Mouse (Mus musculus) neural tube, embryonic 13.5 days (tissue): ENCODE results near the gene Gm20721. TPM values are rescaled to one million over a fixed set of nuclear protein-coding genes. Genes with fewer than 3 reads are reported as not detected.
A peak's percentile ranks its signal among the peaks of the same experiment; 100 is the strongest.

ENCODE experiments used
- ATAC-seq: fragments of 200-750 bp; cut with Nextera tagmentation; 2 replicates; pipeline ENCODE4 v1.8.0; 2017; ENCODE audit warnings: low read depth, mild to moderate bottlenecking, moderate TSS enrichment, moderate library complexity
- H3K27ac ChIP-seq: fragments of 300-500 bp; sonication (generic); replicated peaks from 2 replicates; pipeline ENCODE4 v1.5.1; 2015; ENCODE audit warnings: moderate library complexity, mild to moderate bottlenecking, inconsistent platforms
- H3K27me3 ChIP-seq: fragments of 300-500 bp; sonication (generic); 2 replicates; pipeline ENCODE4 v1.6.1; 2015; ENCODE audit warnings: mild to moderate bottlenecking, inconsistent platforms
- H3K36me3 ChIP-seq: fragments of 300-500 bp; sonication (generic); 2 replicates; pipeline ENCODE4 v1.6.1; 2015; ENCODE audit warnings: mild to moderate bottlenecking, inconsistent platforms
- H3K4me1 ChIP-seq: fragments of 300-500 bp; sonication (generic); replicated peaks from 2 replicates; pipeline ENCODE4 v1.6.1; 2015; ENCODE audit warnings: inconsistent platforms
- H3K4me2 ChIP-seq: fragments of 300-500 bp; sonication (generic); 2 replicates; pipeline ENCODE4 v1.6.1; 2015; ENCODE audit warnings: inconsistent platforms, mild to moderate bottlenecking, moderate library complexity
- H3K4me3 ChIP-seq: fragments of 300-500 bp; sonication (generic); 2 replicates; pipeline ENCODE4 v1.5.1; 2015; ENCODE audit warnings: mild to moderate bottlenecking, inconsistent platforms
- H3K9ac ChIP-seq: fragments of 300-500 bp; sonication (generic); 2 replicates; pipeline ENCODE4 v1.6.1; 2015; ENCODE audit warnings: moderate library complexity, mild to moderate bottlenecking, inconsistent platforms
- H3K9me3 ChIP-seq: fragments of 300-500 bp; sonication (generic); 2 replicates; pipeline ENCODE4 v1.6.1; 2016; ENCODE audit warnings: inconsistent platforms
- WGBS: fragments of 180-500 bp; shearing (Covaris S2); methylation state at CpG from one replicate; pipeline ENCODE4 v1.1.7; 2015; 5-methylcytosine and 5-hydroxymethylcytosine counted together
- polyA plus RNA-seq: library from polyadenylated mRNA; unstranded; fragments of >200 nt; fragmentation: Nextera tagmentation; extraction: Ambion mirVana; gene quantifications from 2 replicates; pipeline ENCODE4 v1.2.1, GENCODE M21; 2015

Gene Gm20721
- polyA plus RNA-seq, 1 experiment from 2014 or later, result 14.3 TPM

DNA sequence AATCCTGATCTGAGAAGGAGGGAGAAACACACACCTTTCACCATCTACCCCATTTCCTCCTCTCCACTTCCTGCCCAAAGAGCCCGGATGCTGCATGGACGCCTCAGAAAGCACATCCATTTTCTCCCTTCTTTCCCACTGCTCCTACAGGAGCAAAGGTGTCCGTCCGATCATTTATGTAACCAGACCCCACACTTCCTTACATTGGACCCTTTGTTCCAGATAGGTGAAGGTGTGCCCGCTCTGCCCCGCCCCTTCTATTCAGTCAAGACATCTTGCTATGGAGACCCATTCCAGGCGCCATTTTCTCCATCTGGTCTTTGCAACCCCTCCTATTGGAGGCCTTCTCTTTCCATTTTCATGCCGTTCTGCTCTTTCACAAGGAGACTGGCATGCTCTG is 52.1 kb downstream of the Gm20721 start:
- H3K9ac ChIP-seq, result peak overlapping the region; percentile 84
- H3K27me3 ChIP-seq, result peaks cover 30% of the 10 kb centered on the region
- peak overlapping the region; percentile 70 for H3K4me3 ChIP-seq
- peak; percentile 32; the same call in 1 of the 2 replicates for ATAC-seq
- peak overlapping the region; percentile 58 for H3K4me2 ChIP-seq
- 47% methylated on average over 8 of the region's 8 CpGs for WGBS
- H3K27ac ChIP-seq, result peak overlapping the region; percentile 89
- peaks cover 52% of the 10 kb centered on the region for H3K9me3 ChIP-seq
- H3K36me3 ChIP-seq, result peaks cover 12% of the 10 kb centered on the region; the same call in 1 of the 2 replicates
- peaks cover 73% of the 10 kb centered on the region for H3K4me1 ChIP-seq

GRCm38 (mm10) chr2:174291662-174292030 is 54.9 kb downstream of the Gm20721 start:
- peaks cover 14% of the 10 kb centered on the region for H3K36me3 ChIP-seq
- H3K27ac ChIP-seq, result peak overlapping the region; percentile 73; the same call in 1 of the 2 replicates
- peaks cover 29% of the 10 kb centered on the region for H3K27me3 ChIP-seq
- peaks cover 28% of the 10 kb centered on the region for H3K9me3 ChIP-seq
- ATAC-seq, result no peak
- WGBS, result 26% methylated on average over 2 of the region's 2 CpGs
- peaks cover 53% of the 10 kb centered on the region for H3K4me1 ChIP-seq
- peak overlapping the region; percentile 73 for H3K4me2 ChIP-seq
- H3K9ac ChIP-seq, result peak overlapping the region; percentile 68
- H3K4me3 ChIP-seq, result peak overlapping the region; percentile 39

DNA sequence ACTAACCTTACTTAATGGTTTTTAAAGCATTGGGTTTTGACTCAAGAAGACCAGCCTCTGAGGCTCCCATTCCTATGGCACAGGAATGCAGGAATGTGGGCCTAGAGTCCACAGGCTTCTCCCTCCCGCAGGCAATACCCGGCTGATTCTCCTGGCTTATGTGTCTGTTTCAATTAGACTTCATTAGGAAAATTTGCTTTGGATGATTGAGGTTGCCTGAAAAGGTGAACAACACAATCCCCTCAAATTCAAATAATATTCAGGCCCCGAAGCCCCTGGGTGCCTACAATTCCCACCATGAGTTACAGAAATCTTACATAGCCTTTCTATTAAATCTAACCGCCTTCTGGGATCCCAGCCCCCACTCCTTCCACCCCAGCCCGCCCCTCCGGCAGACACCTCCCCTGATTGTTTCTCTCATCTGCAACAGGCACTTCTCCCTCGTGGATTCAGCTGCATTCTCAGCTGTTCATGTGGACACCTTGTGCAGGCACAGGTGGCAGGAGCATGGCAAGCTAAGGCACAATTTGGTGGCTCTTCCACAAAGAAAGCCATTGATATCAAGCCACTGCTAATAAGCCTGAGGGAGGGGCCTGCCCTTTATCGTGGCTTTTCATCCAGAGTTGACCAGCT is 55.4 kb downstream of the Gm20721 start:
- Histone ChIP-seq H3K4me2 (peak overlapping the region; percentile 73), H3K36me3 (peaks cover 19% of the 10 kb centered on the region), H3K27me3 (peaks cover 32% of the 10 kb centered on the region), H3K4me3 (peak overlapping the region; percentile 39), H3K9ac (peak overlapping the region; percentile 68), H3K9me3 (peaks cover 28% of the 10 kb centered on the region), H3K27ac (peak overlapping the region; percentile 61; the same call in 1 of the 2 replicates), H3K4me1 (peaks cover 48% of the 10 kb centered on the region)
- WGBS, result 58% methylated on average over 8 of the region's 8 CpGs
- ATAC-seq, result no peak

- H3K4me2 ChIP-seq, result 0 out of 2 replicates have a peak overlapping the region, but pooled peaks have one; percentile 11
- H3K9me3 ChIP-seq, result peaks cover 30% of the 10 kb centered on the region
- H3K27ac ChIP-seq, result no peak overlapping the region
- no peak overlapping the region for H3K4me3 ChIP-seq
- no peak for ATAC-seq
- WGBS, result 48% methylated on average over 12 of the region's 12 CpGs
- peaks cover 48% of the 10 kb centered on the region for H3K4me1 ChIP-seq
- H3K27me3 ChIP-seq, result peaks cover 55% of the 10 kb centered on the region
- no peak overlapping the region for H3K9ac ChIP-seq
- H3K36me3 ChIP-seq, result peaks cover 42% of the 10 kb centered on the region
These were observed 57.7 kb downstream of the Gm20721 start for GRCm38 (mm10) chr2:174288673-174289430.

GRCm38 (mm10) chr2:174287921-174288320 is 58.6 kb downstream of the Gm20721 start:
- 32% methylated on average over 7 of the region's 7 CpGs for WGBS
- Histone ChIP-seq H3K9ac (no peak overlapping the region), H3K36me3 (peaks cover 51% of the 10 kb centered on the region), H3K4me1 (peaks cover 41% of the 10 kb centered on the region), H3K9me3 (peaks cover 31% of the 10 kb centered on the region), H3K4me2 (no peak overlapping the region), H3K27ac (no peak overlapping the region), H3K4me3 (peak overlapping the region; percentile 28; the same call in 1 of the 2 replicates), H3K27me3 (peaks cover 63% of the 10 kb centered on the region)
- ATAC-seq, result no peak

DNA sequence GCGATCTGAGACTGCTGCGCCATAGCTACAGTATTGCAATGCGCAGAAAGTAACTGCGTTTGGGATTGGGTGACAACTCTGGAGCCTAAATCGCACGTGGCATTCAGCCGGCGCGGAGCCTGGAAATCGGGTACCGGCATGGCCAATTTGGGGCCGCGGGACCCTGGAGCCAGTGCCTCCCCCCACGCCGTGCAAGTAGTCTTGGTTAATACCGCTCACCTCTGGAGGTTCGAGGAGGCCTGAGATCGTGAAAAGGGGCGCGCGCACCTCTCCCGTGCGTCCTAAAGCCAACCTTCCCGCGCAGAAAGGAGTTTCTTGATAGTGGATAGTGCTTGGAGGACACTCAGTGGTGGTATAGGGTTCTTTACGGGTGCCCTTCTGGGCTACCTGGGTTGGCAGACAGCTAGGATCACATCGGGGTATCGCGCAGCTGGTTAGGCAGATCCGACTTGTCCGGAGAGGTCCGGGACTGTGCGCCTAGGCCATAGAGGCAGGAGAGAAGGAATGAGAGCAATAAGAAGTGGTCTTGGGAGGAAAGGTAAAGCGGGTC is 60.5 kb downstream of the Gm20721 start:
- Histone ChIP-seq H3K4me3 (peak overlapping the region; percentile 28), H3K9me3 (peaks cover 31% of the 10 kb centered on the region), H3K9ac (no peak overlapping the region), H3K36me3 (peaks cover 69% of the 10 kb centered on the region), H3K4me1 (peaks cover 21% of the 10 kb centered on the region), H3K27ac (no peak overlapping the region), H3K4me2 (peak overlapping the region; percentile 50), H3K27me3 (peaks cover 68% of the 10 kb centered on the region)
- WGBS, result 40% methylated on average over 34 of the region's 34 CpGs
- ATAC-seq, result no peak

- Histone ChIP-seq H3K27me3 (peaks cover 68% of the 10 kb centered on the region), H3K4me2 (peak overlapping the region; percentile 50), H3K9ac (peak overlapping the region; percentile 46), H3K36me3 (peaks cover 80% of the 10 kb centered on the region), H3K9me3 (peaks cover 31% of the 10 kb centered on the region), H3K4me3 (peak overlapping the region; percentile 28), H3K27ac (no peak overlapping the region), H3K4me1 (peaks cover 11% of the 10 kb centered on the region)
- 54% methylated on average over 58 of the region's 58 CpGs for WGBS
- ATAC-seq, result no peak
These were observed 61.6 kb downstream of the Gm20721 start for GRCm38 (mm10) chr2:174284807-174285457.

- Histone ChIP-seq H3K9me3 (peaks cover 31% of the 10 kb centered on the region), H3K4me3 (peak within 1 kb of the TSS; percentile 28), H3K4me2 (peak within 1 kb of the TSS; percentile 50), H3K27me3 (peaks cover 65% of the 10 kb centered on the region), H3K9ac (peak within 1 kb of the TSS; percentile 46), H3K27ac (no peak within 1 kb of the TSS), H3K36me3 (peaks cover 85% of the 10 kb centered on the region), H3K4me1 (peaks cover 4% of the 10 kb centered on the region; the same call in 1 of the 2 replicates)
- 0 out of 2 replicates have a peak, but pooled peaks have one; percentile 52 for ATAC-seq
- 41% methylated on average over 19 of the region's 19 CpGs for WGBS
These were observed 62.5 kb downstream of the Gm20721 start, which contains the start of gene Gnas for GRCm38 (mm10) chr2:174284011-174284410. Gnas (plus strand) TSS chr2:174284320.

DNA sequence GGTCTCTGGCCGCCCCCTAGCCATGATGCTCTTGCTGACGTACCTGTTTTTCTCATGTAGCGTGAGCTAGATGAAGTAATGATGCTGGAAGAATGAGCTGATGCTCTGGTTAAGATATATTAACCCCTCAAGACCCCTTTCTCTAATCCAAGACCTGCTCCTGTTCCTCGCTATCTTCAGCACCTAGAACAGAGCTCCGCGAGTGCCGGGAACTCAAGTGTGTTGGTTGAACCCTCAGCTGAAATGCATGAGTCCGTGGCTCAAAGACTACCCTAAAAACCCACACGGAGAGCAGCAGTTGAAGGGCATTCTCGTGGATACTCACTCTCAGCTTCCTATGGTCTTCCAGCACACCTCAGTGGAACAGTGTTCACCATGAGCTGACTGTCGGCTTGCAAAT is 63.2 kb downstream of the Gm20721 start:
- peak overlapping the region; percentile 50 for H3K4me2 ChIP-seq
- ATAC-seq, result no peak
- H3K27ac ChIP-seq, result no peak overlapping the region
- WGBS, result 57% methylated on average over 11 of the region's 11 CpGs
- H3K36me3 ChIP-seq, result peaks cover 81% of the 10 kb centered on the region
- no peak overlapping the region for H3K9ac ChIP-seq
- H3K27me3 ChIP-seq, result peaks cover 58% of the 10 kb centered on the region
- H3K4me1 ChIP-seq, result peaks cover 4% of the 10 kb centered on the region; the same call in 1 of the 2 replicates
- H3K4me3 ChIP-seq, result peak overlapping the region; percentile 28
- H3K9me3 ChIP-seq, result peaks cover 31% of the 10 kb centered on the region
